Mouse (Mus musculus) v-Abl transformed pro-B cells (cell line): ENCODE data around the gene Dynlt1b.
"Not testable (repeated sequence)": the region's sequence is repeated elsewhere in the genome, so short reads cannot be mapped to it uniquely, and the experiment has no call there.

Experiments
- in situ Hi-C, 2 experiments: fragments of 400-800 bp; cut with MboI; formaldehyde crosslinking; loops; one replicate each; pipeline ENCODE4 v1.15.1; 2025; ENCODE audit not compliant: unreplicated experiment in 2 of 2

Gene Dynlt1b

GRCm38 (mm10) chr17:6429945-6430344, at the start of gene Dynlt1b:
Gene Dynlt1b (plus strand): TSS chr17:6430112.
- in situ Hi-C loops: not testable (repeated sequence)

- in situ Hi-C loops: not testable (repeated sequence)
These were observed 49.6 kb upstream of the Dynlt1b start for GRCm38 (mm10) chr17:6380182-6380841.

GRCm38 (mm10) chr17:6381071-6381682, 48.7 kb upstream of the Dynlt1b start:
- in situ Hi-C loops: not testable (repeated sequence)

- in situ Hi-C loops: not testable (repeated sequence)
These were observed 43.0 kb upstream of the Dynlt1b start for GRCm38 (mm10) chr17:6386927-6387326.

GRCm38 (mm10) chr17:6387380-6387911, 42.5 kb upstream of the Dynlt1b start:
- in situ Hi-C loops: not testable (repeated sequence)

GRCm38 (mm10) chr17:6389463-6389862, 40.4 kb upstream of the Dynlt1b start:
- in situ Hi-C loops: not testable (repeated sequence)

- in situ Hi-C loops: not testable (repeated sequence)
These were observed 39.2 kb upstream of the Dynlt1b start for GRCm38 (mm10) chr17:6390731-6391130.

GRCm38 (mm10) chr17:6391736-6392135, 38.2 kb upstream of the Dynlt1b start:
- in situ Hi-C loops: not testable (repeated sequence)

- in situ Hi-C loops: not testable (repeated sequence)
These were observed 37.2 kb upstream of the Dynlt1b start for GRCm38 (mm10) chr17:6392473-6393340.

GRCm38 (mm10) chr17:6398079-6398478, 31.8 kb upstream of the Dynlt1b start:
- in situ Hi-C loops: not testable (repeated sequence)

- in situ Hi-C loops: not testable (repeated sequence)
These were observed 31.1 kb upstream of the Dynlt1b start for GRCm38 (mm10) chr17:6398816-6399215.

GRCm38 (mm10) chr17:6399281-6400096, 30.4 kb upstream of the Dynlt1b start:
- in situ Hi-C loops: not testable (repeated sequence)

GRCm38 (mm10) chr17:6400097-6400489, 29.8 kb upstream of the Dynlt1b start:
- in situ Hi-C loops: not testable (repeated sequence)

GRCm38 (mm10) chr17:6404493-6404892, 25.4 kb upstream of the Dynlt1b start:
- in situ Hi-C loops: not testable (repeated sequence)

GRCm38 (mm10) chr17:6406972-6407371, 22.9 kb upstream of the Dynlt1b start:
- in situ Hi-C loops: not testable (repeated sequence)

GRCm38 (mm10) chr17:6410713-6411213, 19.1 kb upstream of the Dynlt1b start:
- in situ Hi-C loops: not testable (repeated sequence)

- in situ Hi-C loops: not testable (repeated sequence)
These were observed 12.8 kb upstream of the Dynlt1b start for GRCm38 (mm10) chr17:6417118-6417517.

GRCm38 (mm10) chr17:6420557-6420956, 9.4 kb upstream of the Dynlt1b start:
- in situ Hi-C loops: not testable (repeated sequence)

- in situ Hi-C loops: not testable (repeated sequence)
These were observed 8.2 kb upstream of the Dynlt1b start for GRCm38 (mm10) chr17:6421547-6422326.
